Mouse (Mus musculus) myocyte (in vitro differentiated cells): Measurements from ENCODE around the gene Psmd3.

Experiments
- MAX ChIP-seq: IDR thresholded peaks from one replicate; pipeline ENCODE4 v1.6.1; 2011; ENCODE audit warnings: low read depth, mild to moderate bottlenecking, control low read depth
- MYOD1 ChIP-seq, 3 experiments: IDR thresholded peaks; one replicate each; pipeline ENCODE4 v1.6.1; 2011; ENCODE audit warnings: control low read depth in 2 of 3, low read depth in 2 of 3, mild to moderate bottlenecking in 2 of 3, moderate library complexity in 1 of 3; ENCODE audit not compliant: insufficient read length in 2 of 3, control insufficient read depth in 1 of 3
- POLR2A ChIP-seq: IDR thresholded peaks from one replicate; pipeline ENCODE4 v1.6.1; 2011; ENCODE audit warnings: low read depth, mild to moderate bottlenecking, control low read depth, moderate library complexity; ENCODE audit not compliant: insufficient read length
- POLR2AphosphoS2 ChIP-seq: IDR thresholded peaks from one replicate; pipeline ENCODE4 v1.6.1; 2011; ENCODE audit warnings: low read depth, control low read depth; ENCODE audit not compliant: insufficient read length
- REST ChIP-seq: IDR thresholded peaks from one replicate; pipeline ENCODE4 v1.6.1; 2011; ENCODE audit warnings: mild to moderate bottlenecking, control low read depth, moderate library complexity; ENCODE audit not compliant: insufficient read depth, insufficient read length
- TCF3 ChIP-seq: IDR thresholded peaks from one replicate; pipeline ENCODE4 v1.6.1; 2011; ENCODE audit warnings: low read depth, control low read depth; ENCODE audit not compliant: insufficient read length

GRCm38 (mm10) chr11:98697225-98697624 lies 14.9 kb downstream of the Psmd3 start:
- TF ChIP-seq POLR2A (no peak), MYOD1 (IDR thresholded peaks at IDR 0.05; ENCODE audit: control insufficient read depth in 1 of 3, insufficient read length in 2 of 3, low read depth in 2 of 3) (no peak), MAX (no peak), REST (no peak), POLR2AphosphoS2 (no peak), TCF3 (no peak)
